Mouse (Mus musculus): Measurements from ENCODE around the gene Arhgef9.
A peak's percentile ranks its signal among the peaks of the same experiment; 100 is the strongest.

Gene Arhgef9

DNA sequence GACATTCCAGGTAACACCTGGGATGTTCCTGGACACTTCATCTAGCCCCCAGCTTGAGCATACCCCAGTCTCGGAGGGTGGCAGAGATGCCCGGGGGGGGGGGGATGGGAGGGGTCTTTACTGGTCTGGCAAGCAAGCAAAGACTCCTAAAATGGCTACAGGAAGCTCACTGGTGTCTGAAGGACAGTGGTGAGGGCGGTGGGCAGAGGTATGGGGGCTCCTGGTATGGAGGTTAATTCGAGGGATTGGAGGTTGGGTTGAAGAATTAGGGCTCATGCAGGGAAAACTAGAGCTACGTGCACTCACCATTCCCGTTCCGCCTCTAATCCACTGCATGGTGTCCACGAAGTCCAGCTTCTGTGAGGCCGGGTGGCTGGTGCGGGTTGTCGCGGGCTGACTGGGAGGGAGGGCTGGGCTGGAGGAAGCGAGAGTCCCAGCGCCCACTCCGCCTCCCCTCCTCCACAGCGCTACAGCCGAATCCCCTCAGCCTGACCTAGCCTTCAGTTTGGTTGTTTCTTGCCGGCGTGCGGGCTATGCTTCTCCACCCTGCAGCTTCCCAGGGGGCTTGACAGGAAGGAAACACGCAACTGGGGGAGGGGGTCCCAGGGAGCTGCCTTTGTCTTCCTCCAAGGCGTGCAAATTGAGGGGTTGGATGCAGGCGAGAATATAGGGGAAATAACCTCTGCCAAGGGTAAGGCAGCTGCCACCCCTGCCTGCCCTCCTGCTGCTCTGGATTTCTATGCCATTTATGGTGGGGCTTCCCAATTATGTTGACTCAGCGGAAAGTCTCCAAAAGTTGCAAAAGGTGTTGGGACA, at the start of gene Arhgef9:
Gene Arhgef9 (minus strand): TSS at position 753 of the 816 bp plus-strand sequence.
- peak; percentile 7 to 41 for DNase-seq (ENCODE audit: inconsistent age in 2 of 2, low spot score in 1 of 2)

DNA sequence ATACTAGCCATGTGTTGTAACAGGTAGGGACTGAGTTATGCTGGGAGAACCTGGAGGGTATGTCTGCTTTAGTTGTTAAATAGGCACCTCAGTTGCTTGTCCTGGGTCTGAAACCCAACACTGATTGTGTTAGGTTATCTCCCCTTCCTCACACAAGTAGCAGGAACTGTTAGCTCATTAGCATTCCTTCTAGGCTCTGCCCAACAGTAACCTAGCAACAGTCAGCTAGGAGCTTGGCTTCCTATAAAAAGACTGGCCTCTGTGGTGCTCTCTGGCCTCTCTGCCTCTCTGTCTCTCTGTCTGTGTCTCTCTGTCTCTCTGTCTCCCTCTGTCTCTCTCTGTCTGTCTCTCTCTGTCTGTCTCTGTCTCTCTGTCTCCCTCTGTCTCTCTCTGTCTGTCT, 42.2 kb upstream of the Arhgef9 start:
- no peak for DNase-seq (ENCODE audit: inconsistent age in 2 of 2, low spot score in 1 of 2)

DNA sequence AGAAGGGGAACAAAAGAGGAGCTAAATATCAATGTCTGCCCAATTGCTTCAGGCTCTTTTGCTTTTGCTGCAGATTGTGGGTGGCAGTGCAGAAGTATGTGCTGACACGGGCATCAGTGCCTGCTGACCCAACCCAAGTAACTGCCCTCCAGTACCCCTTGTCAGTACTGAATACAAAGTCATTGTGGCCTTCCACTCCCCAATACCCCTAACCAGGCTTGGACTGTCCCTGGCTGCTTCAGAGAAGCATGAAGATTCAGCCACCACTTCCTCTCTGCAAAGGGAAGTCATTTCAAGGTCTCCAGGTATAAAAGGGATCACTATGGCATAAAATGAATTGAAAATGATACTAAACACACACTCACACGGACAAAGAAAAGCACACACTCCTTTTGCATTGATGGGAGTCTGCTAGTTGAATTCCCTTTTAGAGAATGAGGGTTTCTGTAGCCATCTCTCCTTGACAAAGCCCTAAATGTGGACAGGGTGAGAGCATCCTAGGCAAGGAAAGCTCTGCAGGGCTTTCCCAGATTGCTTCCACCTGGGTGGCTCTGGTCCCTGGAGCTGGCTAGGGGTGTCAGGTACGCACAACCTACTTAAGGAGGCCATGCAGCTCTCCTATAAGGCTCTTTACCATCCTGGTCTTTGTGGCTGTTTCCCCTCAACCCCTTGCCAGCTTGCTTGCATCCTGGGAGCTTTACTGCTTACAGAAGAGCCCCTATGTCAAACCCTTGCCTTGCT, 1.1 kb downstream of the Arhgef9 start:
- DNase-seq (ENCODE audit: inconsistent age in 2 of 2, low spot score in 1 of 2): no peak

DNA sequence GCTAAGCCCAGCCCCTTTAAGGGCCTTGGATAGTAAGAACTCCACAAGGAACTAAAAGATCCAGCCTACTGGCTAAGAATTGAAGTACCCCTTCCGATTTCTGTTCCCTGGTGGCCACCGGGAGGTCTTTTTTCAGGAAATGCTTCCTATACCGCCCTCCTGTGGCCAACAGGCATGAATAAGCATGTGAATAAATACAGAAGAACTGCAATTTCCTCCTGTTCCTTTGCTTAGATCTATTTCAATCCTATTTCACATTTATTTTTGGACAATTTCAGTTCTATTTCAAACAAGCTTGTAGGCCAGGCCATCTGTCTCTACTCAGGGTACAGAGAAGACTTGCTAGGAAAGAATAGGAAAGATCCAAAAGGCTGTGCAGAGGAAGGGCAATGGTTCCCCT, 20.7 kb downstream of the Arhgef9 start:
- DNase-seq (ENCODE audit: inconsistent age in 2 of 2, low spot score in 1 of 2): peak; percentile 21 to 70

DNA sequence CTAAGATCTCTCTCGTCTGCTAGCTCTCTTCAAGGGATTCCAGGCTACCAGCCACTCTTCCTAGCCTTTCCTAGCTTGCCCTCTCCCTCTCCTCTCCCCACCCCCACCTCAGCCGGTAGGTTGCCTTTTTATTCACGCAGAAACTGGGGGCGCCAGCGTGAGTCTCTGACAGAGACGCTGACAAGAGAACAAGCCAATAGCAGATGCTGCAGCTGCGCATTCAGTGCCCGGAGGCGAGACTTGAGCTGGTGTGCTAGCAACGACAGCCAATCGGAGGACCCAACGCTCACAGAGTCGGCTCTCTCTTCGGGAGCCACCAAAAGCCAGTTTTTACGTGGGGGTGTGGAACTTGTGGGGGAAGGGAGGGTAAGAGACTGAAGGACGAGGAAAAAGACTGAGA, 30.3 kb downstream of the Arhgef9 start:
- DNase-seq (ENCODE audit: inconsistent age in 2 of 2, low spot score in 1 of 2): peak; percentile 90 to 92

DNA sequence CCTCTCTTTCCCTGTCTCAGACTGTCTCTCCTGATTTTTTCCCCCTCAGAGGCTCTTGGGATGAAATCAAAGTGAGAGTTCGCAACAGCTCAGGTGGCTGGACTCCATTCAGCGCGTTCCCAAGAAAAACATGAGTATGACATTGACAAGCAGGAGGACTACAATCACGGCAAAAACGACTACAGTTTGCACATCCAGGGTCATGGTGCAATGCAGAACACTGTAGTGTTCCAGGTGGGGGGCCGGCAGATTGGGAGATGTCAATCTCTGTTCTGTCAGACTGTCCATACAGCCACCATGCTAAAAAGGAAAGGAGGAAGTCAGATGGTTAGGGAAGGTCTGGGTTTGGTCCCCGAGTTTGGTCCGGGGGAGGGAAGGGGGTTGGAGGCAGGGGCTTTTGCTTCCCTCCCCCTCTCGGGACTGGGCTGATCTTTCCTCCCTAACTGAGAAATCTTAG, 31.0 kb downstream of the Arhgef9 start:
- DNase-seq (ENCODE audit: inconsistent age in 2 of 2, low spot score in 1 of 2): peak; percentile 25 to 72

DNA sequence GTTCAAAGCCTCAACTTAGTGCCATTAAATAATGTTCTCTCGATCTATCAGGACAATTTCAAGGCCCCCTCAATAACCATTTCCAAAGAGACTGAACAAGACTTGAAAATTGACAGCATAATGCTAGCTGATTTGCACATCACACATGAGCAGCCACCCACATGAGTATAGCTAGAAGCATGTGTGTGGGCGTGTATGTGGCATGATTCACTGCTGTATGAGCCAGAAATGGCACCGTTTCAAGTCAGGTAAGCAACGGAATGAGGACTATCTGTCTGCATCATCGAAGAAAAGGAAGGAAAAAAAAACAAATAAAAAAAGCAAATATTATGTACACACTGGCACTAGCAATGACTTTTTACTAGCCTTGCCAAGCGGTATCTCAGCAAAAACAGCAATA, 32.5 kb downstream of the Arhgef9 start:
- peak in 1 of 2 experiments; percentile 25 for DNase-seq (ENCODE audit: inconsistent age in 2 of 2, low spot score in 1 of 2)

DNA sequence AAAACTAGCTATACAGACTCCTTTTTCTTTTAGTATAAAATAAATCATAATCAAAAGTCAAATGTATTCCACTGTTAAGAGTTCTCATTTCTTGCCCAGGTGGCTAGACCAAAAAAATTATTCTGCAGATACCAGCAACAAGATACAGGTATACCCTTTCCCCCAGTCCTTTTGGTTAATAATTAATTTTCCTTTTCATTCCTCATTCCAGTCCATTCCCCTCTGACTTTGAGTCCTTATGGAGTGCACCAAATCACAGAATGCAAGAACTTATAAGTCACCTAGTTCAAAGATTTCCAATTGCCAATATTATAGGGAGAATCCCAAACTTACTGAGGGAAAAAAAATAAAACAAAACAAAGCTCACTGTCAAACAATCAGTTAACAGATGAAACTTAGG, 33.2 kb downstream of the Arhgef9 start:
- no peak for DNase-seq (ENCODE audit: inconsistent age in 2 of 2, low spot score in 1 of 2)

DNA sequence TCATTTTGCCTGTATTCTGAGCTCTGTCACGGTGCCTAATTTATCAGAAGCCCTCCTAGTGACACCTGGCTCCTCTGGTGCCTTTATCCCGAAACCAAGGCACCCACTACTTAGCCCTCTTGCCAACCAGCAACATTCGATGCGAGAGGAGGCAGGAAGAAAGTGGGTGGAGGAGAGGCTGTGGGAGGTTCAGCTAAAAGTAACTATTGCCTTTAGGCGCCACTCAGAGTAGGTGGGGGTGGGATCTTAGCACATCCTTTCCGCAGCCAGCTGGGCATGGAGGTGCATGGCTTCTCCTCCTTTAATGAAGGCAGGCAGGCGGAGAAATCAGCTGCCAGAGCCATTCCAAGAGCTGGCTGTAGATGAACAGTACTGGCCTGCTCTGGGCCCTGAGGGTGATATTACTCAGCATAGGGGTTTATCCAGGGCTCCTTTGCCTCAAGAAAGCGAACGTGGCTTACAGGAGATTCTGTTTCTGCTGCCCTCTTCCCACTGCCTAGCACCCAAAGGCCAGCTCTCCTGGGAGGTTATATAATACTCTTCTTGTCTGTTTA, 39.7 kb downstream of the Arhgef9 start:
- DNase-seq (ENCODE audit: inconsistent age in 2 of 2, low spot score in 1 of 2): no peak

DNA sequence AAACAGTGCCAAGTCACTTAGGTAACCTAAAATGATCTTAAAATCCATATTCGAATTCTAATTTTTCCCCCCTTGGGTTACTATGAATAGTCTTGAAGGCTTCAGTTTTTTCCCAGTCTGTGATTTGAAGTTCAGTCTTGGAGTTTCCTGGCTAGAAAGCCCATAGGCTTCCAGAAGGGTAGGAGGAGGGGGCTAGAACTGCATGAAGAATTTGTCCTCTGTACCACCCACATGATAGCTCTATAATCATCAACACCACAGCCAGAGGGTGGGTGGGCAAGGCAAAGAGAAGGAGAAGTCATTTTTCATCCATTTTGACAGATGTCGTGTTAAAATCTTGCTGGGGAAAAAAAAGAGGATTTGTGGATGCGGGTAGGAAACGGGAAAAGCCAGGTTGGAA, 58.0 kb downstream of the Arhgef9 start:
- no peak for DNase-seq (ENCODE audit: inconsistent age in 2 of 2, low spot score in 1 of 2)

DNA sequence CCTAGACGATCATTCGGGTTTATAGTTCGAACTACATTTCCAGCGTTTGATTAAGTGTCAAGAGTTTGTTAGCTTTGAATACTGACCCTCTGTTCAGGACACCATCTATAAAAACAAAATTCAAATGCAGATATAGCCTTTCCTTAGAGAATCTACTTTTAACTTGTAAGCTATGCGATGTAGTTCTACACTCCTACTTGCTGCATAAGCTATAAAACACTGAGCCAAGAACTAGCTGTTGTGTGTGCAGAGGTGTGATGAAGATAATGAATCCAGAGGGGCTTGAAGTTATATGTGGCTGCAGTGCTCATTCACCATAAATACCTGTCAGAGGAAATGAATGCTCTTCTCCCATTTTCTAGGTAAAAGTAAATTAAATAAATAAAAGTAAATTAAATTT, 63.2 kb downstream of the Arhgef9 start:
- DNase-seq (ENCODE audit: inconsistent age in 2 of 2, low spot score in 1 of 2): no peak

DNA sequence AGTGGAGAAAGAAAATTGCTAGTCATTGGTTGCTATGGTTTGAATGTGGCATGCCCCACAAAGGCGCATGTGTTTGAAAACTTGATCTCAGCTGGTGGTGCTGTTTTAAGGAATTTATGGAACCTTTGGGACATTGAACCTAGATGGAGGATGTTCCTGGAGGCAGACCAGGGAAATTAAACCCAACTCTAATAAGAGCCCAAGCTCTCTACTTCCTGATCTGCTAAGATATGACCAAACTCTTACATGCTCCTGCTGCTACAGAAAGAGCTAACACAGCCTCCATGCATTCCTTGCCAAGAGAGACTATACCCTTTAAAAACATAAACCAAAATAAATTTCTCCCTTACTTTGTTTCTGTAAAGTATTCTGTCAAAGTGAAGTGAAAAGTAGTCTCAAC, 63.7 kb downstream of the Arhgef9 start:
- DNase-seq (ENCODE audit: inconsistent age in 2 of 2, low spot score in 1 of 2): no peak

DNA sequence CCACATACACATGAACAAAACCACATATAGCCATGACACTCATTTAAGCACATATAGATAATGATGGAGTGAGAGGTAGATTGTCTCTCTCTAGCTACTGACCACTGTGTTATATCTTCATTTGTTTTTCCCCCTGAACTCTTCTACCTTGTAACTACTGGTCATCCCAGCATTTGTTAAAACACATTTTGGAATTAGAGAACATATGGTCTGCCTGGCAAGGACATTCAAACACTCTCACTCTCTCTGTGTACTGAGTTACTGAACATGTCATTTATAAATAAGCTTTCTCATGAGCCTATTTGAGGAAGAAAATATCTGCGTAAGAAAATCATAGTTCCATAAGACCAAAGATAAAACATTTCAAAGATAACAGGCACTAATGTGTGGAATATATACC, 64.9 kb downstream of the Arhgef9 start:
- DNase-seq (ENCODE audit: inconsistent age in 2 of 2, low spot score in 1 of 2): no peak

DNA sequence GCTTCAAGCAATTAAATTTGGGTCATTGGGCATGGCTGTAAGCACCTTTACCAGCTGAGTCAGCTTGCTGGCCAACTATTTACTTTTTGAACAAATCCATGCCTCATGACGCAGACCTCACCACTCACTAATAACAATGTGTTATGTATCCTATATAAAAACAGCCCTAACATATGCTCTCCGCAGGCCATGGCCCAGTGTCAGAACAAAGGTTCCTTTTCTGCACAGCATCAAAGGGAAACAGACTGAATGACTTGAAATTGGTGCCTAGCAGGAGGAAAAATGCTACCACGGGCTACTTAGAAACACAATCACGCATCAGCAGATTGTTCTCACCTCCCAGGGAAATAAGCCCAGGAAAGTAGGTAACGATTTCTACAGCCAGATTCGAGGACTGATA, 73.2 kb downstream of the Arhgef9 start:
- DNase-seq (ENCODE audit: inconsistent age in 2 of 2, low spot score in 1 of 2): no peak

DNA sequence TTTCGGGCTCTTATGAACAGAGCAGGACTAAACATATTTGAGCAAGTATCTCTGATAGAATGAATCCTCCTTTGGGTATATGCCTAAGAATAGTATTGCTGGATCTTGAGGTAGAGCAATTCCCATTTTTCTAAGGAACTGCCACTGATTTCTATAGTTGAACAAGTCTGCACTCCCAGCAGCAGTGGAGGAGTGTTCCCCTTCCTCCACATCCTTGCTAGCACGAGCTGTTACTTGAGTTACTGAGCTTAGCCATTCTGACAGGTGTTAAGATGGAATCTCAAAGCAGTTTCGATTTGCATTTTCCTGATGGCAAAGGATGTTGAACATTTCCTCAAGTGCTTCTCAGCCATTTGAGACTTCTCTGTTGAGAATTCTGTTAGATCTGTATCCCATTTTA, 92.3 kb downstream of the Arhgef9 start:
- no peak for DNase-seq (ENCODE audit: inconsistent age in 2 of 2, low spot score in 1 of 2)

DNA sequence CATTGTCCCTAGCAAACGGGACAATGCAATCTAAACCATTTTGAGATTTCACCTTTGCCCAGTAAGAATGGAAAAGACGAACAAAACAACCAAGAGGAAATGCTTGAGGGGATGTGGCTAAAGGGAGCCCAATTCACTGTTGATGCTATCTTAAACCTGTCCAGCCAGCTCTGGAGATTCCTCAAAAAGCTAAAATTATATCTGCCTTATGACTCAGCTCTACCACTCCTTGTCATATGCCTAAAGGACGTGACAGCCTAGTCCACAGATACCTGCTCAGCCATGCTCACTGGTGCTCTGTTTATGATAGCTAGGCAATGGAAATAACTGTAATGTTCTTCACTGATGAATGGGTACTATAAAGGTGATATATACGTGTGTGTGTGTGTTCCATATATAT, 109.0 kb downstream of the Arhgef9 start:
- no peak for DNase-seq (ENCODE audit: inconsistent age in 2 of 2, low spot score in 1 of 2)

DNA sequence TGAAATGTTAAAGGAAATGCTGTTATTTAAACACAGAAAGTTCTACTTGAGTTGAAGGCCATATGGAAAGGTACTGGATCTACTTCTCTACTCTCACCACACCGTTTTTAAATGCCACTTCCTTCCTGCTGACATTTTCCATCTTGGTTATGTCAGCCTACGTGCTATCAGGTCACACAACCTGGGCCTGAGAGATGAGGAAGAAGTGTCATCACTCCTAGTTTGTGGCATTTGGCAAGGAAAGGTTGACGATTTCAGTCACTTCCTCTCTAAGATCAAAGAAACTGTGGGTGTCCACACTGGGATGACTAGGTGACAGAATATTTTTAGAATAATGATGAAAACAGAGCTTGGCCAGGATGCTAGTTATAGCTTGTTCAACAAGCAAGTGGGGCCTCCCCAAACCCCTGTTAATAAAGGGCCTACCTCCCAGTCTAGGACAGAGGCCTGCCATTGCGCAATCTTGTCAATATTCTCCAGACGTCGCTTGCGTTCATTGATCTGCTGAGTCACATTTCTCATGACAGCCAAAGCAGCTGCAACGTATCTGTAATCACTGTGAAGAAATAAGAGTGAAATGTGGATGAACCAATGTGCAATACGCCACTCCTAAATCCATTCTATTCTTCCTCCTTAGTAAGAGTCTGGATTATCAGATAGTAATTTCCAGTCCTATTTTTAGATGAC, 119.5 kb downstream of the Arhgef9 start:
- no peak for DNase-seq (ENCODE audit: inconsistent age in 2 of 2, low spot score in 1 of 2)

DNA sequence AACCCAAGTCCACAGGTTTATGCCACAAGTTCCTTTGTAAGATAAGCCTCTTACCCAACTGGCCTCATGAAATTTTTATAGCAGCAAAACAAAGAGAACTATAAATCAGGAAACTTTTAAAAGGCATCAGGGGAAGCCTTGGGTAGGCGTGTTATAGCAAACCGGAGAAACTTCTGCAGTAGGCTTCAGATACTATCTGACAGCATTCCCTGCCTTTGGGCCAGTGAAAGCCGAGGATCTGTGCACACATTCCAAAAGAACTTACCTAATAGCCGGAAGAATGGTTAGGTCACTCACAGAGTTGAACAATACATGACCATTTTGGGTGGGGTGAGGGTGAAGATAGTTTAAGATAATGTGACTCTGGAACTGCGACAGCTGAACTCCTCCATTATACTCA, 168.7 kb downstream of the Arhgef9 start:
- no peak for DNase-seq (ENCODE audit: inconsistent age in 2 of 2, low spot score in 1 of 2)

DNA sequence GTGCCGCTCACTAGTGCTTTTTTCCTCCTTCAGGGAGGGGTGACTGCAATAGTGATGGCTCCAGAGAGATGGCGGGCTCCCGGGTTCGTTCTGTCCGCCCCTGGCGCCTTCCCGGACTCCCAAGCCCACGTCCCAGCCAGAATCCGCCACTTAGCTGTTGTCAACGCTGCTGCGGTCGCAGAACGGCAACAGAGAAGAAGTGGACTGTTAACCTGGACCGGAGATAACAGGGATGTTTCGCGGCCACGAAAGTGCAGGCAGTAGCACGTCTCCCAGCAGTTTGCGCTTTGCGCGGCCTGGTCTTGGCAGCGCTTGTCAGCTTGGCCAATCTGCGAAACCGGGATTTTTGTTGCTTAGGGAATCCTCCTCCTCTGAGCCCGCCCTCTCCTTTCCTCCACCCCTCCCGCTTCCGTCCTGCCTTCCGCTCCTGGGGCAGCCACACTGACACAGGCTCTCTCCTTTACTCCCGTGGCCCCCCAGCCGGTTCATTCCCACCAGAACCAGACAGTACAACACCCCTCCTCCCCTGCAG, 170.2 kb downstream of the Arhgef9 start, which contains the start of gene Spin4:
Gene Spin4 (minus strand): TSS at position 322 of the 532 bp plus-strand sequence.
- peak; percentile 84 to 93 for DNase-seq (ENCODE audit: inconsistent age in 2 of 2, low spot score in 1 of 2)

DNA sequence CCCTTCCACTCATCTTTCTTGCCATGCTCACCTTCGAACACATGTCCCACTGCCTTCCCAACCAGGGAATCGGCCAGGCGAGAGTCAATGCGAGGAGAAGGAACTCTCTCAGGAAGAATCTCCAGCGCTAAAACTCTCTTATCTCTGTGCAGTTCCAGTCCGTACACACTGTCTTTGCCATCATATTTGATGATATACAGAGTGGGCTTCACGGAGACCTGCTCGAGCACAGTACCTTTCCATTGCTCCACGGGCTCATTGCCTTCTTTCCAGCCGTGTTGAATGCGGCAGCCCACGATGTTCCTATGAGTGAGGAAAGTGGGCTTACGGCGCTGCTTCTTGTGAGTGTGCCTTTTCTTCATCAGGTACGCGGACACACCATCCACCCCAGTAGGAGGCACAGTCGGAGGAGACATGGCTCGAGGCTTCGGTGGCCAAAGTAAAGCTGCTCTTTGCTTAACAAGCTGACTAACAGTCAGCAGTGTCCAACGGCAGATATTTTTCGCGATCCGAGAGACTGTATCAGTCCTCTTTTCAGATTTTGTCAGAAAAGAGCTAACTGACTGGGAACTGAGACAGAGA, 170.8 kb downstream of the Arhgef9 start:
- DNase-seq (ENCODE audit: inconsistent age in 2 of 2, low spot score in 1 of 2): no peak

DNA sequence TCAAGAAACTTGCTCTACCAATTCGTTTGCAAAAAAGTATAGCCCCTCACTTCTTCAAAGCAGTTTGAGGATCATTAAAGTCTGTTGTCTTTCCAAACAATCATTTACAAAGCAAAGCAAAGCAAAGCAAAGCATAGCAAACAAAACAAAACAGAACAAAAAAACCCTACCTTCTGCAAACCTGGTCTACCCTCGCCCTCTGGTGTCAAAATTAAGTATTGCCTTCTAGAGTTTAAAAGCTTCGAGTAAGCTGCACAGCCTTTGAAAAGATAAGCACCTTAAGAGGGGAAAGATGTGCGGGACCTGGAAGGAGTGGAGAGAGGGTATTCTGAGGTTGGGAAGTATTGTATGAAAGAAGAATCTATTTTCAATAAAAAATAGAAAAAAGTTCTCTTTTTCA, 184.6 kb downstream of the Arhgef9 start:
- DNase-seq (ENCODE audit: inconsistent age in 2 of 2, low spot score in 1 of 2): peak in 1 of 2 experiments; percentile 69

All from adrenal gland, adult (tissue).